Mouse (Mus musculus) hindbrain, embryonic 12.5 days (tissue): ENCODE measurements around the gene Gclc. TPM values are rescaled to one million over a fixed set of nuclear protein-coding genes. Genes with fewer than 3 reads are reported as not detected.
A peak's percentile ranks its signal among the peaks of the same experiment; 100 is the strongest.
"Not testable (repeated sequence)": the region's sequence is repeated elsewhere in the genome, so short reads cannot be mapped to it uniquely, and the experiment has no call there.

Experiments
- ATAC-seq: fragments of 200-750 bp; cut with Nextera tagmentation; 2 replicates; pipeline ENCODE4 v1.8.0; 2017; ENCODE audit warnings: moderate TSS enrichment; ENCODE audit not compliant: low FRiP score
- H3K27ac ChIP-seq: fragments of 300-500 bp; sonication (generic); 2 replicates; pipeline ENCODE4 v1.5.1; 2016; ENCODE audit warnings: mild to moderate bottlenecking
- H3K27me3 ChIP-seq: fragments of 300-500 bp; sonication (generic); 2 replicates; pipeline ENCODE4 v1.6.1; 2016; ENCODE audit warnings: mild to moderate bottlenecking
- H3K36me3 ChIP-seq: fragments of 300-500 bp; sonication (generic); 2 replicates; pipeline ENCODE4 v1.6.1; 2016; ENCODE audit warnings: mild to moderate bottlenecking
- H3K4me1 ChIP-seq: fragments of 300-500 bp; sonication (generic); 2 replicates; pipeline ENCODE4 v1.6.1; 2016
- H3K4me2 ChIP-seq: fragments of 300-500 bp; sonication (generic); replicated peaks from 2 replicates; pipeline ENCODE4 v1.6.1; 2016; ENCODE audit warnings: mild to moderate bottlenecking
- H3K4me3 ChIP-seq: fragments of 300-500 bp; sonication (generic); 2 replicates; pipeline ENCODE4 v1.5.1; 2016; ENCODE audit warnings: mild to moderate bottlenecking
- H3K9ac ChIP-seq: fragments of 300-500 bp; sonication (generic); 2 replicates; pipeline ENCODE4 v1.6.1; 2016; ENCODE audit warnings: mild to moderate bottlenecking, moderate library complexity
- H3K9me3 ChIP-seq: fragments of 300-500 bp; sonication (generic); replicated peaks from 2 replicates; pipeline ENCODE4 v1.6.1; 2016; ENCODE audit warnings: mild to moderate bottlenecking
- WGBS: fragments of 180-500 bp; shearing (Covaris S2); methylation state at CpG from one replicate; pipeline ENCODE4 v1.1.7; 2016; 5-methylcytosine and 5-hydroxymethylcytosine counted together
- polyA plus RNA-seq: library from polyadenylated mRNA; unstranded; fragments of >200 nt; fragmentation: Nextera tagmentation; extraction: Ambion mirVana; gene quantifications from 2 replicates; pipeline ENCODE4 v1.2.1, GENCODE M21; 2016

Gclc gene
- polyA plus RNA-seq, 1 experiment from 2014 or later, result 24.6 TPM

GRCm38 (mm10) chr9:77722381-77722780 is 32.0 kb upstream of the Gclc start:
- H3K4me2 ChIP-seq, result no peak overlapping the region
- H3K9me3 ChIP-seq, result no peaks in the 10 kb centered on the region
- no peak overlapping the region for H3K4me3 ChIP-seq
- no peaks in the 10 kb centered on the region for H3K27me3 ChIP-seq
- no peak overlapping the region for H3K9ac ChIP-seq
- H3K27ac ChIP-seq, result no peak overlapping the region
- no peaks in the 10 kb centered on the region for H3K36me3 ChIP-seq
- 97% methylated on average over 1 of the region's 1 CpGs for WGBS
- ATAC-seq, result no peak
- no peaks in the 10 kb centered on the region for H3K4me1 ChIP-seq

GRCm38 (mm10) chr9:77724216-77724615 is 30.1 kb upstream of the Gclc start:
- H3K27me3 ChIP-seq, result no peaks in the 10 kb centered on the region
- no peak overlapping the region for H3K9ac ChIP-seq
- H3K27ac ChIP-seq, result no peak overlapping the region
- no peaks in the 10 kb centered on the region for H3K4me1 ChIP-seq
- WGBS, result 82% methylated on average over 6 of the region's 6 CpGs
- H3K4me3 ChIP-seq, result no peak overlapping the region
- H3K9me3 ChIP-seq, result no peaks in the 10 kb centered on the region
- no peak overlapping the region for H3K4me2 ChIP-seq
- no peak for ATAC-seq
- no peaks in the 10 kb centered on the region for H3K36me3 ChIP-seq

- 91% methylated on average over 8 of the region's 8 CpGs for WGBS
Observed at GRCm38 (mm10) chr9:77725448-77725847, 28.9 kb upstream of the Gclc start.

GRCm38 (mm10) chr9:77726018-77726684 is 28.2 kb upstream of the Gclc start:
- no peak overlapping the region for H3K4me3 ChIP-seq
- H3K27ac ChIP-seq, result no peak overlapping the region
- H3K4me2 ChIP-seq, result no peak overlapping the region
- no peak for ATAC-seq
- no peaks in the 10 kb centered on the region for H3K9me3 ChIP-seq
- no peaks in the 10 kb centered on the region for H3K27me3 ChIP-seq
- 83% methylated on average over 6 of the region's 6 CpGs for WGBS
- H3K9ac ChIP-seq, result no peak overlapping the region
- H3K4me1 ChIP-seq, result no peaks in the 10 kb centered on the region
- H3K36me3 ChIP-seq, result no peaks in the 10 kb centered on the region

More at GRCm38 (mm10) chr9:77725448-77725847, 28.9 kb upstream of the Gclc start:
- ATAC-seq, result no peak
- Histone ChIP-seq H3K9ac (no peak overlapping the region), H3K27ac (no peak overlapping the region), H3K4me3 (no peak overlapping the region), H3K36me3 (no peaks in the 10 kb centered on the region), H3K4me1 (no peaks in the 10 kb centered on the region), H3K27me3 (no peaks in the 10 kb centered on the region), H3K9me3 (no peaks in the 10 kb centered on the region), H3K4me2 (no peak overlapping the region)

GRCm38 (mm10) chr9:77727012-77727411 is 27.3 kb upstream of the Gclc start:
- Histone ChIP-seq H3K36me3 (no peaks in the 10 kb centered on the region), H3K9ac (no peak overlapping the region), H3K9me3 (no peaks in the 10 kb centered on the region), H3K4me2 (no peak overlapping the region), H3K4me3 (no peak overlapping the region), H3K4me1 (no peaks in the 10 kb centered on the region), H3K27me3 (no peaks in the 10 kb centered on the region), H3K27ac (no peak overlapping the region)
- WGBS, result 88% methylated on average over 2 of the region's 2 CpGs
- ATAC-seq, result no peak

GRCm38 (mm10) chr9:77732067-77732466 is 22.3 kb upstream of the Gclc start:
- H3K4me1 ChIP-seq, result no peaks in the 10 kb centered on the region
- no peak overlapping the region for H3K4me3 ChIP-seq
- H3K9ac ChIP-seq, result no peak overlapping the region
- no peaks in the 10 kb centered on the region for H3K36me3 ChIP-seq
- no peaks in the 10 kb centered on the region for H3K27me3 ChIP-seq
- 73% methylated on average over 3 of the region's 3 CpGs for WGBS
- H3K27ac ChIP-seq, result no peak overlapping the region
- no peaks in the 10 kb centered on the region for H3K9me3 ChIP-seq
- H3K4me2 ChIP-seq, result no peak overlapping the region
- no peak for ATAC-seq

GRCm38 (mm10) chr9:77737298-77738041 is 16.9 kb upstream of the Gclc start:
- Histone ChIP-seq H3K27me3 (no peaks in the 10 kb centered on the region), H3K27ac (no peak overlapping the region)

GRCm38 (mm10) chr9:77741452-77741851 is 12.9 kb upstream of the Gclc start:
- Histone ChIP-seq H3K9ac (no peak overlapping the region), H3K4me1 (no peaks in the 10 kb centered on the region), H3K36me3 (no peaks in the 10 kb centered on the region), H3K4me3 (no peak overlapping the region), H3K27me3 (no peaks in the 10 kb centered on the region), H3K9me3 (no peaks in the 10 kb centered on the region), H3K27ac (no peak overlapping the region), H3K4me2 (no peak overlapping the region)
- no peak for ATAC-seq
- 58% methylated on average over 1 of the region's 1 CpGs for WGBS

More at GRCm38 (mm10) chr9:77737298-77738041, 16.9 kb upstream of the Gclc start:
- no peak for ATAC-seq
- 94% methylated on average over 6 of the region's 6 CpGs for WGBS
- no peaks in the 10 kb centered on the region for H3K36me3 ChIP-seq
- no peaks in the 10 kb centered on the region for H3K9me3 ChIP-seq
- H3K4me1 ChIP-seq, result no peaks in the 10 kb centered on the region
- no peak overlapping the region for H3K9ac ChIP-seq
- H3K4me2 ChIP-seq, result no peak overlapping the region
- H3K4me3 ChIP-seq, result no peak overlapping the region

- no peaks in the 10 kb centered on the region for H3K36me3 ChIP-seq
- H3K4me2 ChIP-seq, result no peak overlapping the region
- 66% methylated on average over 3 of the region's 3 CpGs for WGBS
- no peaks in the 10 kb centered on the region for H3K9me3 ChIP-seq
- 0 out of 2 replicates have a peak, but pooled peaks cover 1% of the 10 kb centered on the region for H3K4me1 ChIP-seq
- no peak overlapping the region for H3K27ac ChIP-seq
- H3K27me3 ChIP-seq, result no peaks in the 10 kb centered on the region
- H3K4me3 ChIP-seq, result no peak overlapping the region
- no peak overlapping the region for H3K9ac ChIP-seq
- no peak for ATAC-seq
Observed at GRCm38 (mm10) chr9:77744798-77745197, 9.5 kb upstream of the Gclc start.

GRCm38 (mm10) chr9:77746315-77746714 is 8.0 kb upstream of the Gclc start:
- Histone ChIP-seq H3K4me3 (no peak overlapping the region), H3K27me3 (no peaks in the 10 kb centered on the region), H3K9me3 (no peaks in the 10 kb centered on the region), H3K36me3 (no peaks in the 10 kb centered on the region), H3K4me1 (peaks cover 4% of the 10 kb centered on the region), H3K27ac (no peak overlapping the region), H3K9ac (no peak overlapping the region), H3K4me2 (no peak overlapping the region)
- 67% methylated on average over 2 of the region's 2 CpGs for WGBS
- no peak for ATAC-seq

- not testable (repeated sequence) for H3K9ac ChIP-seq, H3K4me1 ChIP-seq, H3K36me3 ChIP-seq, H3K27ac ChIP-seq, H3K9me3 ChIP-seq, ATAC-seq, H3K27me3 ChIP-seq, H3K4me2 ChIP-seq, H3K4me3 ChIP-seq
- WGBS, result 97% methylated on average over 1 of the region's 1 CpGs
Observed at GRCm38 (mm10) chr9:77748292-77748691, 6.0 kb upstream of the Gclc start.

GRCm38 (mm10) chr9:77750133-77751060 is 3.9 kb upstream of the Gclc start:
- peak overlapping the region; percentile 63 for H3K9ac ChIP-seq
- under 1% methylated on average over 77 of the region's 79 CpGs for WGBS

More at GRCm38 (mm10) chr9:77750133-77751060, 3.9 kb upstream of the Gclc start:
- Histone ChIP-seq H3K36me3 (no peaks in the 10 kb centered on the region), H3K27ac (peak overlapping the region; percentile 90), H3K4me1 (peaks cover 10% of the 10 kb centered on the region), H3K27me3 (no peaks in the 10 kb centered on the region), H3K4me2 (peak overlapping the region; percentile 55), H3K4me3 (peak overlapping the region; percentile 60), H3K9me3 (no peaks in the 10 kb centered on the region)
- peak; percentile 89 for ATAC-seq
